Mouse (Mus musculus) CH12.LX (cell line): ENCODE results near the gene Zc2hc1b. TPM values are rescaled to one million over a fixed set of nuclear protein-coding genes. Genes with fewer than 3 reads are reported as not detected.

Experiments used
- DNase-seq: peaks from one replicate; pipeline ENCODE4 v3.0.0-alpha.2; 2013; ENCODE audit errors: extremely low read depth
- H3K27ac ChIP-seq: 2 replicates; pipeline ENCODE4 v1.5.1; 2012; ENCODE audit warnings: low read depth, mild to moderate bottlenecking, control low read depth, moderate library complexity; ENCODE audit not compliant: insufficient read depth
- H3K27me3 ChIP-seq: replicated peaks from 2 replicates; pipeline ENCODE3; 2012; ENCODE audit warnings: inconsistent platforms
- H3K36me3 ChIP-seq, 2 experiments: replicated peaks in 1 of 2; 2 replicates each; pipeline versions ENCODE3 to v1.6.1; 2012; ENCODE audit warnings: inconsistent platforms in 1 of 2, low read length in 1 of 2, mild to moderate bottlenecking in 1 of 2, mixed read lengths in 1 of 2, moderate library complexity in 1 of 2; ENCODE audit not compliant: control insufficient read depth in 1 of 2, insufficient read depth in 1 of 2
- H3K4me1 ChIP-seq, 2 experiments: 2 replicates each; pipeline ENCODE4 v1.6.1; 2012; ENCODE audit warnings: inconsistent platforms in 1 of 2, moderate library complexity in 1 of 2; ENCODE audit not compliant: insufficient read depth in 2 of 2, control insufficient read depth in 1 of 2
- H3K4me2 ChIP-seq: 2 replicates; pipeline ENCODE4 v1.6.1; 2012; ENCODE audit warnings: low read depth, mild to moderate bottlenecking, control low read depth; ENCODE audit not compliant: poor library complexity, insufficient read depth, severe bottlenecking
- H3K4me3 ChIP-seq, 3 experiments: fragments of 150-350 bp in 1 of 3; sonication (generic) in 1 of 3; replicated peaks in 1 of 3; 2 replicates each; pipeline versions ENCODE3 to v1.5.1; 2011 to 2012; ENCODE audit warnings: low read depth in 2 of 3, low read length in 2 of 3, mild to moderate bottlenecking in 2 of 3, moderate library complexity in 2 of 3, control low read depth in 1 of 3, improper control_type of control experiment in 1 of 3, inconsistent platforms in 1 of 3, mixed read lengths in 1 of 3; ENCODE audit not compliant: poor library complexity in 1 of 3
- H3K79me2 ChIP-seq: replicated peaks from 2 replicates; pipeline ENCODE4 v1.6.1; 2012; ENCODE audit warnings: mild to moderate bottlenecking, moderate library complexity; ENCODE audit not compliant: control insufficient read depth, poor library complexity, insufficient read depth, severe bottlenecking; ENCODE audit errors: extremely low read depth
- H3K9ac ChIP-seq: 2 replicates; pipeline ENCODE4 v1.6.1; 2012; ENCODE audit warnings: low read depth, mild to moderate bottlenecking, control low read depth, moderate library complexity; ENCODE audit not compliant: insufficient read depth
- H3K9me3 ChIP-seq: replicated peaks from 2 replicates; pipeline ENCODE3; 2012; ENCODE audit warnings: low read length, inconsistent platforms, mixed read lengths
- CHD1 ChIP-seq: IDR thresholded peaks from 2 replicates; pipeline ENCODE4 v1.6.1; 2012; ENCODE audit warnings: low read depth, low read length, improper control_type of control experiment, inconsistent platforms
- CHD2 ChIP-seq: IDR thresholded peaks from 2 replicates; pipeline ENCODE4 v1.6.1; 2011; ENCODE audit warnings: low read length, improper control_type of control experiment
- CTCF ChIP-seq, 2 experiments: IDR thresholded peaks in 1 of 2; conservative IDR thresholded peaks in 1 of 2; 2 replicates each; pipeline ENCODE4 v1.5.1; 2011 to 2012; ENCODE audit warnings: low read depth in 2 of 2, low read length in 2 of 2, improper control_type of control experiment in 1 of 2, inconsistent platforms in 1 of 2, mild to moderate bottlenecking in 1 of 2, moderate library complexity in 1 of 2
- E2F4 ChIP-seq: IDR thresholded peaks from 2 replicates; pipeline ENCODE4 v1.6.1; 2011; ENCODE audit warnings: low read depth, low read length, improper control_type of control experiment; ENCODE audit not compliant: insufficient replicate concordance
- ELF1 ChIP-seq: IDR thresholded peaks from 2 replicates; pipeline ENCODE4 v1.6.1; 2014; ENCODE audit warnings: low read depth, mild to moderate bottlenecking, inconsistent platforms, low read length, improper control_type of control experiment
- EP300 ChIP-seq: IDR thresholded peaks from 2 replicates; pipeline ENCODE4 v1.6.1; 2011; ENCODE audit warnings: low read length, improper control_type of control experiment
- ETS1 ChIP-seq: conservative IDR thresholded peaks from 2 replicates; pipeline ENCODE4 v1.6.1; 2012; ENCODE audit warnings: low read depth, mild to moderate bottlenecking, inconsistent platforms, low read length, improper control_type of control experiment, moderate library complexity
- GABPA ChIP-seq: IDR thresholded peaks from 2 replicates; pipeline ENCODE4 v1.6.1; 2012; ENCODE audit warnings: low read depth, low read length, improper control_type of control experiment, inconsistent platforms; ENCODE audit not compliant: insufficient replicate concordance
- IRF4 ChIP-seq: IDR thresholded peaks from 2 replicates; pipeline ENCODE4 v1.6.1; 2014; ENCODE audit warnings: low read depth, mild to moderate bottlenecking, inconsistent platforms, low read length, improper control_type of control experiment
- JUN ChIP-seq: IDR thresholded peaks from 2 replicates; pipeline ENCODE4 v1.6.1; 2011; ENCODE audit warnings: low read depth, mild to moderate bottlenecking, low read length, improper control_type of control experiment, moderate library complexity; ENCODE audit not compliant: insufficient read depth
- KAT2A ChIP-seq: IDR thresholded peaks from 2 replicates; pipeline ENCODE4 v1.6.1; 2012; ENCODE audit warnings: low read length, improper control_type of control experiment, inconsistent platforms; ENCODE audit not compliant: insufficient replicate concordance
- MAZ ChIP-seq: IDR thresholded peaks from 2 replicates; pipeline ENCODE4 v1.6.1; 2012; ENCODE audit warnings: low read depth, mild to moderate bottlenecking, inconsistent platforms, low read length, improper control_type of control experiment, moderate library complexity
- MEF2A ChIP-seq: IDR thresholded peaks from 2 replicates; pipeline ENCODE4 v1.6.1; 2014; ENCODE audit warnings: low read depth, mild to moderate bottlenecking, inconsistent platforms, low read length, improper control_type of control experiment, borderline replicate concordance
- MXI1 ChIP-seq: IDR thresholded peaks from 2 replicates; pipeline ENCODE4 v1.6.1; 2011; ENCODE audit warnings: mild to moderate bottlenecking, low read depth, low read length, improper control_type of control experiment
- MYC ChIP-seq: IDR thresholded peaks from 2 replicates; pipeline ENCODE4 v1.6.1; 2011; ENCODE audit warnings: low read depth, mild to moderate bottlenecking, improper control_type of control experiment, low read length
- PAX5 ChIP-seq: IDR thresholded peaks from 2 replicates; pipeline ENCODE4 v1.6.1; 2012; ENCODE audit warnings: low read length, inconsistent platforms, mixed read lengths
- SMC3 ChIP-seq: IDR thresholded peaks from 2 replicates; pipeline ENCODE4 v1.6.1; 2011; ENCODE audit warnings: low read depth, low read length, improper control_type of control experiment
- UBTF ChIP-seq: IDR thresholded peaks from 2 replicates; pipeline ENCODE4 v1.6.1; 2012; ENCODE audit warnings: low read depth, mild to moderate bottlenecking, inconsistent platforms, low read length, improper control_type of control experiment, moderate library complexity
- ZC3H11A ChIP-seq: IDR thresholded peaks from 2 replicates; pipeline ENCODE4 v1.6.1; 2012; ENCODE audit warnings: low read depth, mild to moderate bottlenecking, inconsistent platforms, low read length, improper control_type of control experiment
- ZKSCAN1 ChIP-seq: IDR thresholded peaks from 2 replicates; pipeline ENCODE4 v1.6.1; 2012; ENCODE audit warnings: low read depth, inconsistent platforms, low read length, improper control_type of control experiment, borderline replicate concordance
- ZMIZ1 ChIP-seq: IDR thresholded peaks from 2 replicates; pipeline ENCODE4 v1.6.1; 2012; ENCODE audit warnings: low read depth, mild to moderate bottlenecking, inconsistent platforms, low read length, improper control_type of control experiment
- ZNF384 ChIP-seq: IDR thresholded peaks from 2 replicates; pipeline ENCODE4 v1.6.1; 2012; ENCODE audit warnings: low read depth, low read length, improper control_type of control experiment, inconsistent platforms
- dilution Hi-C: fragments of 300-500 bp; cut with MboI; formaldehyde crosslinking; loops from 2 replicates; pipeline ENCODE4 v1.14.3; 2020; ENCODE audit warnings: low sequenced_read_pairs; ENCODE audit not compliant: extremely low pct_unique_long_range_greater_than_20kb, extremely low pct_ligation_motif_present
- in situ Hi-C: fragments of 300-500 bp; cut with MboI; formaldehyde crosslinking; loops from 3 replicates; pipeline ENCODE4 v1.14.3; 2019; ENCODE audit warnings: low sequenced_read_pairs, low pct_ligation_motif_present, low pct_unique_long_range_greater_than_20kb, mixed read lengths
- polyA plus RNA-seq: library from polyadenylated mRNA; unstranded; fragments of >175 nt; gene quantifications from 2 replicates; pipeline ENCODE4 v1.2.1, GENCODE M21; 2012; ENCODE audit warnings: low read depth; ENCODE audit not compliant: insufficient read length
- total RNA-seq, 2 experiments: library from RNA; depleted of rRNA; stranded (reverse); fragments of 300-350 nt in 1 of 2; fragments of >200 nt in 1 of 2; gene quantifications; 2 replicates each; pipeline ENCODE4 v1.2.3; 2012 to 2014

Gene Zc2hc1b
- total and polyA plus RNA-seq, 3 experiments = not detected

DNA sequence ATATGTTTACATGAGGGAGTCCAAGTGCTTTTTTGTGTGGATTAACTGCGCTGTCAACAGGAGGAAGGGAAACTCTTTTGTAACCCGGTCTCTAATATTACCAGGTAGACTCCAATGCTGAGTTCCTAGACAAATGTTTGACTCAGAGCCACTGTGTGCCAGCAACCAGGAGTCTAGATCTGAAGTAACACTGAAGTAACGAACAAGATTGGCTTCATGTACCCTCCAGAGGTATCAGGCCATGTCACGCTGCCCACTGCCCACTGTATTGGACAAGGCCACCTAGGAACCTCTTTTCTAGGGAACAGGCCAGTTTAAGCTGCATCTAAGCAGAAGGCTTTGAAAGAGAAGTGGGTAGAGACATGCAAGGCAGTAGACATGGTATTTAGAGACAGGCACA, 31.2 kb upstream of the Zc2hc1b start:
- no peak overlapping the region for H3K4me2 ChIP-seq
- no peaks in the 10 kb centered on the region for H3K36me3 ChIP-seq
- dilution Hi-C loops = no loop called here
- DNase-seq = no peak
- H3K4me1 ChIP-seq = no peaks in the 10 kb centered on the region
- H3K27me3 ChIP-seq = no peaks in the 10 kb centered on the region
- in situ Hi-C loops = no loop called here
- no peak overlapping the region for H3K4me3 ChIP-seq
- H3K79me2 ChIP-seq = no peaks in the 10 kb centered on the region
- H3K27ac ChIP-seq = no peak overlapping the region
- no peaks in the 10 kb centered on the region for H3K9me3 ChIP-seq
- no peak for TF ChIP-seq ZC3H11A
- TF ChIP-seq ZNF384 = no peak
- no peak for TF ChIP-seq CHD1
- TF ChIP-seq IRF4 = no peak
- TF ChIP-seq KAT2A = no peak
- no peak for TF ChIP-seq ELF1
- TF ChIP-seq EP300 = no peak
- TF ChIP-seq CHD2 = no peak
- TF ChIP-seq MEF2A = no peak
- no peak for TF ChIP-seq ETS1
- no peak for TF ChIP-seq CTCF (conservative IDR thresholded peaks at IDR 0.05 in 1 of 2, IDR thresholded peaks at IDR 0.05 in 1 of 2; ENCODE audit: low read depth in 2 of 2, low read length in 2 of 2)
- TF ChIP-seq SMC3 = no peak
- no peak for TF ChIP-seq ZKSCAN1
- TF ChIP-seq UBTF = no peak
- TF ChIP-seq, all 38 proteins: peak for 0
- H3K9ac ChIP-seq = no peak overlapping the region

DNA sequence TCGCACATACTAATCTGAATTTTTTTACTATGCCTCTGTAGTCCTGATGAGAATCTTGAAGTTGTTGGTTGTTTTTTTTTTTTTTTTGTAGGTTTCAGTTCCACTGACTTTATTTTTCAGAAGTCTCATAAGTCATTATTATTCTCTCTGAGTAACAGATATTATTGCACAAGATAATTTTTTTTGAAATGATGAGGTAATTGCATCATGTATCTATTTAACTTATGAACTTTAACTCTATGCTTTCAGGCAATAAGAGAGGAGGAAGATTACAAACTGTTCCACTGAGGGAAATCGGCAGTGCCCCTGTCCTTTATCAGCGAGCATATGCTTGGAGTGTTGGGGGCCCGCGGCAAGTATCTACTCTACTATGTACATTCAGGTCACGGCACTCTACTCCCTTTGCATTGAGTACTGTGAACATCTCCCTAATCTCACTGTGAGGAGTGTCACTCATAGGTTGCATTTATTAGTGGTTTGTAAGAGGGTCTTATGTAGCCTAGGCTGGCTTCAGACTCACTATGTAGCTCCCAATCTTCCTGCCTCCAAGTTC, 24.0 kb upstream of the Zc2hc1b start:
- peaks cover 4% of the 10 kb centered on the region for H3K9me3 ChIP-seq
- H3K36me3 ChIP-seq = no peaks in the 10 kb centered on the region
- H3K4me3 ChIP-seq = no peak overlapping the region
- no peak overlapping the region for H3K27ac ChIP-seq
- in situ Hi-C loops = no loop called here
- dilution Hi-C loops = no loop called here
- TF ChIP-seq PAX5 (no peak), GABPA (no peak), MXI1 (no peak), MYC (no peak), EP300 (no peak), ZKSCAN1 (no peak), ZC3H11A (no peak), UBTF (no peak), MAZ (no peak), JUN (no peak), E2F4 (no peak), ZMIZ1 (no peak)
- no peak overlapping the region for H3K4me2 ChIP-seq
- H3K9ac ChIP-seq = no peak overlapping the region
- no peak for DNase-seq
- H3K4me1 ChIP-seq = no peaks in the 10 kb centered on the region
- H3K79me2 ChIP-seq = no peaks in the 10 kb centered on the region
- no peaks in the 10 kb centered on the region for H3K27me3 ChIP-seq
